Mouse (Mus musculus) ES-Bruce4 (cell line): Measurements from ENCODE around the gene Cemip2. TPM values are rescaled to one million over a fixed set of nuclear protein-coding genes. Genes with fewer than 3 reads are reported as not detected.
A peak's percentile ranks its signal among the peaks of the same experiment; 100 is the strongest.

Experiments used
- H3K27ac ChIP-seq: 2 replicates; pipeline ENCODE4 v1.5.1; 2012; ENCODE audit warnings: low read length, inconsistent platforms; ENCODE audit not compliant: insufficient read depth
- H3K27me3 ChIP-seq: 2 replicates; pipeline ENCODE4 v1.6.1; 2012; ENCODE audit warnings: mild to moderate bottlenecking, low read length, inconsistent platforms; ENCODE audit not compliant: control insufficient read depth, poor library complexity, insufficient read depth, severe bottlenecking
- H3K36me3 ChIP-seq: 2 replicates; pipeline ENCODE4 v1.6.1; 2012; ENCODE audit warnings: inconsistent platforms, mild to moderate bottlenecking, low read length, moderate library complexity; ENCODE audit not compliant: control insufficient read depth, poor library complexity, insufficient read depth, severe bottlenecking
- H3K4me1 ChIP-seq: one replicate; pipeline ENCODE4 v1.8.1; 2011; ENCODE audit warnings: low read length; ENCODE audit not compliant: control insufficient read depth, insufficient read depth
- H3K4me3 ChIP-seq: 2 replicates; pipeline ENCODE4 v1.5.1; 2011; ENCODE audit warnings: low read depth, mild to moderate bottlenecking, low read length
- H3K9ac ChIP-seq: 2 replicates; pipeline ENCODE4 v1.6.1; 2012; ENCODE audit warnings: low read depth, mild to moderate bottlenecking, inconsistent platforms; ENCODE audit not compliant: poor library complexity, severe bottlenecking
- H3K9me3 ChIP-seq: replicated peaks from 2 replicates; pipeline ENCODE4 v1.6.1; 2012; ENCODE audit warnings: mild to moderate bottlenecking, low read length, inconsistent platforms; ENCODE audit not compliant: control insufficient read depth, poor library complexity, insufficient read depth, severe bottlenecking
- CTCF ChIP-seq: IDR thresholded peaks from one replicate; pipeline ENCODE4 v1.8.1; 2011; ENCODE audit warnings: low read depth, low read length
- EP300 ChIP-seq: IDR thresholded peaks from 2 replicates; pipeline ENCODE4 v1.6.1; 2011; ENCODE audit warnings: low read depth, low read length; ENCODE audit not compliant: insufficient read depth
- POLR2A ChIP-seq: IDR thresholded peaks from one replicate; pipeline ENCODE4 v1.8.1; 2011; ENCODE audit warnings: low read length; ENCODE audit not compliant: insufficient read depth
- polyA plus RNA-seq: library from polyadenylated mRNA; stranded (reverse); fragments of >200 nt; gene quantifications from 2 replicates; pipeline ENCODE4 v1.2.4, GENCODE M21; 2011; ENCODE audit warnings: low read depth; ENCODE audit not compliant: missing spikeins, insufficient read depth, insufficient read length

Cemip2 gene
- polyA plus RNA-seq: 41.9 and 43.1 TPM in 2 replicates

GRCm38 (mm10) chr19:21778147-21778917, at the start of gene Cemip2:
Gene Cemip2 (plus strand): TSS chr19:21778342.
- TF ChIP-seq CTCF (peak; percentile 51), EP300 (0 out of 2 replicates have a peak, but pooled peaks have one; percentile 15), POLR2A (peak; percentile 63)
- H3K9me3 ChIP-seq: no peaks in the 10 kb centered on the region
- no peaks in the 10 kb centered on the region for H3K36me3 ChIP-seq
- H3K4me3 ChIP-seq: peak within 1 kb of the TSS; percentile 91
- H3K4me1 ChIP-seq: peaks cover 1% of the 10 kb centered on the region
- H3K27me3 ChIP-seq: no peaks in the 10 kb centered on the region
- peak within 1 kb of the TSS; percentile 48 for H3K27ac ChIP-seq
- peak within 1 kb of the TSS; percentile 87 for H3K9ac ChIP-seq

- no peaks in the 10 kb centered on the region for H3K4me1 ChIP-seq
- no peaks in the 10 kb centered on the region for H3K36me3 ChIP-seq
- H3K9ac ChIP-seq: no peak overlapping the region
- H3K27me3 ChIP-seq: no peaks in the 10 kb centered on the region
- no peak overlapping the region for H3K27ac ChIP-seq
- H3K4me3 ChIP-seq: no peak overlapping the region
- no peaks in the 10 kb centered on the region for H3K9me3 ChIP-seq
- TF ChIP-seq EP300: no peak
- TF ChIP-seq CTCF: no peak
- TF ChIP-seq POLR2A: no peak
These were observed 49.8 kb upstream of the Cemip2 start for GRCm38 (mm10) chr19:21728342-21728741.

- no peak overlapping the region for H3K27ac ChIP-seq
- no peak overlapping the region for H3K4me3 ChIP-seq
- H3K9me3 ChIP-seq: no peaks in the 10 kb centered on the region
- H3K4me1 ChIP-seq: no peaks in the 10 kb centered on the region
- no peaks in the 10 kb centered on the region for H3K36me3 ChIP-seq
- no peak overlapping the region for H3K9ac ChIP-seq
- H3K27me3 ChIP-seq: no peaks in the 10 kb centered on the region
- TF ChIP-seq CTCF (no peak), EP300 (no peak)
These were observed 46.3 kb upstream of the Cemip2 start for GRCm38 (mm10) chr19:21731887-21732286.

GRCm38 (mm10) chr19:21733176-21733575, 45.0 kb upstream of the Cemip2 start:
- Histone ChIP-seq H3K4me3 (no peak overlapping the region), H3K9ac (no peak overlapping the region), H3K36me3 (no peaks in the 10 kb centered on the region), H3K4me1 (no peaks in the 10 kb centered on the region), H3K27me3 (no peaks in the 10 kb centered on the region), H3K27ac (no peak overlapping the region), H3K9me3 (no peaks in the 10 kb centered on the region)
- no peak for TF ChIP-seq POLR2A
- TF ChIP-seq EP300: no peak
- TF ChIP-seq CTCF: no peak

GRCm38 (mm10) chr19:21734112-21734511, 44.0 kb upstream of the Cemip2 start:
- H3K27me3 ChIP-seq: no peaks in the 10 kb centered on the region
- no peak for TF ChIP-seq EP300
- TF ChIP-seq POLR2A: no peak
- TF ChIP-seq CTCF: peak; percentile 5

GRCm38 (mm10) chr19:21737446-21737845, 40.7 kb upstream of the Cemip2 start:
- Histone ChIP-seq H3K27me3 (no peaks in the 10 kb centered on the region), H3K4me3 (no peak overlapping the region), H3K9ac (peak overlapping the region; percentile 13), H3K4me1 (no peaks in the 10 kb centered on the region), H3K9me3 (no peaks in the 10 kb centered on the region), H3K36me3 (no peaks in the 10 kb centered on the region), H3K27ac (no peak overlapping the region)
- TF ChIP-seq EP300 (no peak), CTCF (no peak), POLR2A (no peak)

More at GRCm38 (mm10) chr19:21734112-21734511, 44.0 kb upstream of the Cemip2 start:
- H3K4me3 ChIP-seq: no peak overlapping the region
- H3K4me1 ChIP-seq: no peaks in the 10 kb centered on the region
- no peak overlapping the region for H3K9ac ChIP-seq
- H3K27ac ChIP-seq: no peak overlapping the region
- H3K36me3 ChIP-seq: no peaks in the 10 kb centered on the region
- no peaks in the 10 kb centered on the region for H3K9me3 ChIP-seq
